Mouse (Mus musculus) c-Kit-positive CD71-positive TER-119-negative erythroid progenitor cells, embryonic 14.5 days (primary cell): ENCODE data around the gene Rps27.
"Not testable (repeated sequence)": the region's sequence is repeated elsewhere in the genome, so short reads cannot be mapped to it uniquely, and the experiment has no call there.

Experiments used
- DNase-seq: peaks from one replicate; pipeline ENCODE4 v3.0.0-alpha.2; 2013; ENCODE audit warnings: low read depth

The Rps27 gene

DNA sequence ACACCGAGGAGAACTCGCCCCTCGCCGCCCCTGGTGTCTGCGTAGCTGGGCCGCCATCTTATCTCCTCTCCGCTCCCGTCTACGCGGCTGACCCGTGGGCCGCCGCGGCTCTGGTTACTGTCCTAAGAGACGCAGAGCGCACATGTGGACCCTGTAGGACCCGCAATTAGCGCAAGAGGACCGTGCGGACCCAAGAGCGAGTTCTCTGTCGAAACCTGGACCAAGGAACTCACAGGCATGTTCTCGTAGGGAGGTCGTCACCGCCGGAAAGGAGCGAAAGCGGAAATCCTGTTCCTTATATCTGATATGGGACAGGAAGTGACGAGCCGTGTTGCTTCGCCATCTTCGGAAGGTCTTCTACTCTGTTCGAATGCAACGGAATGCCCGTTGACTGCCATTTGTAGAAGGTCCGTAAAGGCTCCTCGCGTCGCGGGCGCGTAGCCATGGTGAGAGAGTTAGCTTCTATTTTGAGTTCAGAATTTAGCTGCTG, at the start of gene Rps27, which contains the start of gene Rab13:
Rps27 (minus strand) TSS at position 275 of the 490 bp plus-strand sequence.
Rab13 (plus strand) TSS at position 319 of the 490 bp plus-strand sequence.
- DNase-seq, result peak; percentile 92

DNA sequence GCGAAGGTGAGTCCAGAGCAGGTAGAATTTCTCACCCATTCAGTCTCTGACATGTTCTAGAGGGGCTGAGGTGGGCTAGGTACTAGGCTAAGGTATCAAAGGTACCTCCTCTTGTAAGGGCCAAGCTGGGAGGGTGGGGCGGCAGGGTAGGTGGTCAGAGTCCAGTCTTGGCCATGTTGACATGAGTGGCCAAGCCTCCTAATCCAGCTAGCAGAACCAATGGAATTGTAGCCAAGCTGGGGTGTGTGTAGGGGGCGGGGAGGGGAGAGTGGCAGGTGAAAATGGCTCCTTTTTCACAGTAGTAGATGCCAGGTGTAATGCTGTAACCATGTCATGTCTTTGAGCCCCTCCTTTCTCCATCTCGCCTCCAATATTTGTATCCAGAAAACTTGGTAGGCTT, 45.1 kb upstream of the Rps27 start:
- no peak for DNase-seq

DNA sequence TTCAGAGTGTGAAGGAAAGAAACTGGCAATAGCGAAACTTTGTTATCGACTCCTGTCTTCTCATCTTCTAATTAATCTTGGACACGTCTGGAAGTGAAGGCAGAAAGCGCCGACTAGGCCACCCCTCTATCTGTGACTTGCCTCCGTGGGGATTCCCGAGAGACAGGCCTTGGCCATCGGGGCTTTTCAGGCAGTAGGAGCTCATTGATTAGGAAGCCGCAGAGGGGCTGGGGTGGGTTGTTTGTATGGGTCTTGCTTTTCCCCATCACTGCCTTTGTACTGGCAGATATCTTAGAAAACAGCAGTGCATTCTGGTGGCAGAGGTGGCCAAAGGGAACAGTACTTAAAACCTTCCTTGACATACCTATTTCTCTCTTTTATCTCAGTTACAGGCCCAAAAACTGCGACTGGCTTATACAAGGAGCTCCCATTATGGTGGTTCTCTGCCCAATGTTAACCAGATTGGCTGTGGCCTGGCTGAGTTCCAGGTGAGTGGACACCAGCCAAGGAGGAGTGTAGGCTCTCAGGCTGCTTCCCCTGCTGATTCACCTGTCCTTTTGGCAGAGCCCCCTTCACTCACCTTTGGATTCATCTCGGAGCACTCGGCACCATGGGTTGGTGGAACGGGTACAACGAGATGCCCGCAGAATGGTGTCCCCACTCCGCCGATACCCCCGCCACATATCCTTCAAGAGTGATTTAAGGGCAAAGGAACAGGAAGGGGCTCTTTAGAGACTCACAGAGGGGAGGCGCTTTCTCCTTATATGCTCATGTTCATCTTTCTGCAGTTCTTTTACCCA, 43.5 kb upstream of the Rps27 start:
- no peak for DNase-seq

DNA sequence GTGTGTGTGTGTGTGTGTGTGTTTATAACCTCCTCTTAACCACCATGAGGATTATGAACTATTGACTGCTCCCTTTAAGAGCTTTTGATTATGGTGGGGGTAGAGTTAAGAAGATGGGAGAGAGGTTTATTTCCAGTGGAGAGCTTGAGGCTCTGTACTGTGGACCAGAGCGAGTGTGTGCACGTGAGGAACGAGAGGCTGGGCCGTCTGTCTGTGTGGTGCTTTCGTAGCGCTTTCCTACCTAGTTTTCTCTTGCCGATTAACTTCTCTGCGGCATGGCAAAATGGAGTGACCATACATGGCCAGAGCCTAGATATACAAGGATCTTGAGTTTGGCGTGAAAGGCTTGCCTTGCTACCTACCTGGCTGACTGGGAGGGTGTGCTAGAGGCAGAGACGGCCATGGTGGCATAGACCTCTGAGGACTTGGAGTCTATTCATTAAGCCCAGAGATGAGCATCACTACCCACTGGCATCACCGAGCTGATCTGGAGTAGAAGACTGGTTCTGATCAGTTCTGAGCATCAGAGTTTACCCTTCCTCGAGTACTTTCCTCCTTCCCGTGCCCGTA, 42.4 kb upstream of the Rps27 start:
- DNase-seq, result no peak

DNA sequence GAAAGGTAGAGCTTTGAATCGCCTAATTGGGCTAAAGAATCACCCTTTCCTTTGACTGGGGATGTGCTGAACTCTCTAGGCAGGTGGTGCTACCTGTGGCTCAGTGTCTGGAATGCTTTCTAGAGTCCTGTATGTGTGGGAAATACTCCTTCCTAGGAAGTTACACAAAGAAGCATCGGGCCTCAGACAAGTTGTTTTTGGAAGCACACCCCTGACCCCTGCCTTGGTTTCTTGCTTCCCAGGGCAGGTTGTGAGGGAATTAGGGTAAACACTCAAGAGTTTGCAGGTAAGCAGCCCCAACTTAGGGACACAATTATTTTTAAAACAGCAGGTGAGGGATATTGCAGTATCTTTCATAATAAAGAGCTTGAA, 41.7 kb upstream of the Rps27 start:
- no peak for DNase-seq

DNA sequence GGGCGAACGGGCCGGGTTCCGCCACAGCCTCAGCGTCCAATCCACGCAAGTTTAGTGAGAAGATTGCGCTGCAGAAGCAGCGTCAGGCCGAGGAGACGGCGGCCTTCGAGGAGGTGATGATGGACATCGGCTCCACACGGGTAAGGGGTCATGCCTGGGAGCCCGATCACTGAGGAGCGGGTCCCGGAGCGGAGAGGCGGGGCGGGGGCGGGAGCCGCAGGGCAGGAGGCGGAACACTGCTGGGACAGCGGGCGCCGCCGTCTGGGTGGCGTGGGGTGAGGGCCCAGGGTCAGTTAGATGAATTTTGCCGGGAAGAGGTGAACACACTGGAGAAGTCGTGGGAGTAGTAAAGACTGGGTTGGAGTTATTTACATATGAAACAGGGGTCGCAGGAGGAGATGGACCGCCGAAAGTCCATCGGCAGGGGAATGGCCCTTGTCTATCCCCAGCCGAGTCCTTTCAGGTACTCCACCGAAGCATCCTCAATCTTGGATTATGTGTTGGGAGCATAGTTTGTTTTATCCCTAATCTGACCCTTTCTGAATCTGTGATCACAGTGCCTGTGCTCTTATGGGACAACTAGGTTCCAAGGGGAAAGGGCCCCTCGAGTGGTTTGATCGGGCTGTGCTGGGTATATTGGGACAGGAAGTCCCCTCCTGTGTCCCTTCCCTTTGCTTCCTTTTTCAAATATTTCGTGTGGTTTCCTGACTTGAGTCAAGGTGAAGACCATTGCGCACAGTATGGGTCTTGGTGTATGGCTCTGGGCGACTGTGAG, 41.2 kb upstream of the Rps27 start:
- no peak for DNase-seq

DNA sequence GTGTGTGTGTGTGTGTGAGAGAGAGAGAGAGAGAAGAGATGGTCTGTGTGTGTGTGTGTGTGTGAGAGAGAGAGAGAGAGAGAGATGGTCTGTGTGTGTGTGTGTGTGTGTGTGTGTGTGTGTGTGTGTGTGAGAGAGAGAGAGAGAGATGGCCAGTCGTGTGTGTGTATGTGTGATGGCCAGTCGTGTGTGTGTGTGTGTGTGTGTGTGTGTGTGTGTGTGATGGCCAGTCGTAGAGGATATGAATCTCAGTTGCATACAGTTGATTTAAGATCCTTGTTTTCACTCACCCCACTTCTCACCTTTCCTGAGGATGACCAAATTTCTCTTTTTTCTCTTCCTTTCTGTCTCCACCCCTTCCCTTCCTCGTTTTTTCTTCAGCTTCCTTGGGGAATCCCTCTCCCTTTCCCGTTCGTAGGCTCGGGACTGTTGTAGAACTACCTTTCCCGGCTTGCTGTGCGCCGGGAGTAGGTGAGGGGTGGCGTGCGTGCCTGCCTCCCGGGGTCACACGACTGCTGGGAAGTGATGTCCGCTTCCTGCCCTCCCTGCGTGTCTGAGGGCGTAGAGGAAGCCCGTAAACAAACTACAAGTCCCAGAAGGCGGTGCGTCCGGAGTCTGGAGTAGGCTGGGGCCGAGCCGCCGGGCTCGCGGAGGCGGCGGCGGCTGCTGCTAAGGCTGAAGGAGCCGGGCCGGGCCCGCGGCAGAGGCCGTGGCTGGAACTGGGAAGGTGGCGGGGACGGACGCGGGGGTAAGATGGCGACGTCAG, 40.4 kb upstream of the Rps27 start, which contains the start of gene Crtc2:
Crtc2 (plus strand) TSS at position 511 of the 766 bp plus-strand sequence.
- DNase-seq, result peak; percentile 90

DNA sequence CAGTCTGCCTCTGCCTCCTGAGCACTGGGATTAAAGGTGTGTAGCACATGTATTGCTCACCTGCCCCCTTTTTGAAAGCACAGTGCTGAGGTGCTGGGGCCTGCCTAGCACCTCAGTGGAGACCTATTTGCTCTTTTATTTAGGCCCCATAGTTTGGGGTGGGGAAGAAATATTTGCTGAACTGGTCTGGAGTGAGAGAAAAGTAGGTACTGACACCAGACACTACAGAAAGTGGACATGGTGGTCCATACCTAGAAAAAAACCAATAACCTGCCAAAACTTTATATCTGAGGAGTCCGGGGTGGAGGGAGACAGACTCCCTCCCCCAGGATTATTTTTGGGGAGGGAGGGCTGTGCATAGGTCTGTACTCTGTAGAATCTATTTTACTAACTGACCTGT, 39.7 kb upstream of the Rps27 start:
- DNase-seq, result not testable (repeated sequence)

DNA sequence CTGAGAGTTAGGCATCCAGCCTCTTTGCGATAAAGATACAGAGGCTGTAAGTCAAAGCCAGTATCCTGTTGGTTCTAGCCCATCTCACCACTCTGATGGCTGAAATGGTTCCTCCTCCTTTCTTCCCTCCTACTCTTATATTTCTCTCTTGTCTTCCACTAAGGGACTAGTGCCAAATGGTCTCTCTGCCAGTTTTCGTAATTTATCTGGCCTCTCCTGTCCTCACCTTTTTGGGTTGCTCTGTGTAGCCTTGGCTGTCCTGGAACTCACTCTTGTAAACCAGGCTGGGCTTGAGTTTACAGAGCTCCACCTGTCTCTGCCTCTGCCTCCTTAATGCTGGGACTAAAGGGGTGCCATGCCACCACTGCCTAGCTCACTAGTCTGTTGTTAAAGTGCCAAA, 39.2 kb upstream of the Rps27 start:
- DNase-seq, result not testable (repeated sequence)

DNA sequence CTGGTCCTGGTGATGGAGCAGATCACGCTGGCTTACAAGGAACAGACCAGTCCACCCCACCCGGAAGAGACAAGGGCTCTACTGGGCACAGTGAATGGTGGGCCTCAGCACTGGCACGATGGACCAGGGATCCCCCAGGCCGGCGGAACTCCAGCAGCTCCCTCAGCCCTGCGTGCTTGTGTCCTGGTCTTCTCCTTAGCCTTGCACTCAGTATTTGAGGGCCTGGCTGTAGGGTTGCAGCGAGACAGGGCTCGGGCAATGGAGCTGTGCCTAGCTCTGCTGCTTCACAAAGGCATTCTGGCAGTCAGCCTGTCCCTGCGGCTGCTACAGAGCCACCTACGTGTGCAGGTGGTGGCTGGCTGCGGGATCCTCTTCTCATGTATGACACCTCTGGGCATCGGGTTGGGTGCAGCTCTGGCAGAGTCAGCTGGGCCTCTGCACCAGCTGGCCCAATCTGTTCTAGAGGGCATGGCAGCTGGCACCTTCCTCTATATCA, 38.3 kb upstream of the Rps27 start:
- DNase-seq, result not testable (repeated sequence)

DNA sequence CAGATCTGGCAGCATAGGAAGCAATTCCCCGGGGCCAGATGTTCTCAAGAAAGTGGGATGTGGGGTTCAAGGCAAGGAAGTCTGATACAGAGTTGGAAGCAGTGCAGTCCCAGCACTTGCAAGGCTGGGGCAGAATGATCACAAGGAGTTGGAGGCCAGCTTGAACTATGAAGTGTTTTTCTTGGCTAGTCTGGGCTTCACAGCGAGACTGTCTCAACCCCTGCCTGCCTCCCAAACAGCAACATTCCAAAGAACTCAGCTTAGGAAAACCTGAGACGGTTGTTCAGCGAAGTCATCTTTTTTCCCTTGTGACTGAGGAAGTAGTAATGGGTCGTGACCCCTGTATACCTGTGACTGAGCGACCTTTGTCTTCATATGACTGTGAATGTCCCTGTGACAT, 37.3 kb upstream of the Rps27 start:
- DNase-seq, result no peak

DNA sequence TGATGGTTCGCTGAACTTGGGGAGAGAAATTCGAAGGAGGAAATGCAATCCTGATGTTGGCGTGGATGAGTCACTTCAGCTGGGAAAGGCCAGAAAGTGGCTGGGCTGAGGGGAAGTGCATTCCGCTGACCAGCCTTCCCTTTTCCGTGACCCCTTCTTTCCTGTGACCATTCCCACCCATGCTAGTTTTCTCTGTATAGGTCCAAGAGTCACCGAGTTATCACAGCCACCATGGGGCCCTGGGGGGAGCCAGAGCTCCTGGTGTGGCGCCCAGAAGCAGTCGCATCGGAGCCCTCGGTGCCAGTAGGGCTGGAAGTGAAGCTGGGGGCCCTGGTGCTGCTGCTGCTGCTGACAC, 35.3 kb upstream of the Rps27 start:
- no peak for DNase-seq

DNA sequence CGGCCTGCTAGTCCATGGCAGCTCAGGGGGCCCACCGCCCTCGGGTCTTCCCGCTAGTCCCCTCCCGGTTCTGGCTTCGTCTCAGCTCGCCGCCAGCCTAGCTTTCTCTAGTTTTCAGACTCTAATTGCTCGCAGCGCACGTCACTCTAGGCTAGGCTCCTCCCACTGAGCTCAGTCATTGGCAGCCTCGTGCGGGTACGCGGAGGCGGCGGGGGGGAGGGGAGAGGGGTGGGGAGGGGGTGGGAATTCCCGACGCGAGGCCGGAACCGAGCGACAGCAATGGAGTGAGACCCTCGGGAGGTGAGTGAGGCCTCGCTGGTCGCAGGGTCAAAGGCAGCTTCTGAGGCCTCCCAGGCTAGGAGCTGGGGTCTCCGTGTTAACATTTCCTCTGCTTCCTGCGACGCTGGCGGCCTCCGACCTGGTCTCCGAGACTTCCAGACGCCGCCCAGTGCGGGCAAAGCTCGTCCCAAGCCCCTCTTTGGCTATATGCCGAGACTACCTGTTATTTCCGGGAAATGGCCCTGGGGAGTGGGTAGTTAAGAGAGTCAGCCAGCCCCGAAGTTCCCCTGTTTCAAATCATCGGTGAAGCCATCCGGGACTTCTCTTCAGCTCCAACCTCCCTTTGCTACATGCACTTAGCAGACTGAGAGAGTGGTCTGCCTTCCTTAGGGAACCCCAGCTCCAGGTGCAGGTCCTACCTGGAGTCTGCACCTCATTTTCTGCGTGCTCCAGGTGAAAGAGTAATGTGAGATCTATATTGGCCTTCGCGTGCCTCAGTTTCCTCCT, 34.7 kb upstream of the Rps27 start, which contains the start of gene Slc39a1:
Slc39a1 (plus strand) TSS at position 213 of the 786 bp plus-strand sequence.
- DNase-seq, result peak; percentile 93

DNA sequence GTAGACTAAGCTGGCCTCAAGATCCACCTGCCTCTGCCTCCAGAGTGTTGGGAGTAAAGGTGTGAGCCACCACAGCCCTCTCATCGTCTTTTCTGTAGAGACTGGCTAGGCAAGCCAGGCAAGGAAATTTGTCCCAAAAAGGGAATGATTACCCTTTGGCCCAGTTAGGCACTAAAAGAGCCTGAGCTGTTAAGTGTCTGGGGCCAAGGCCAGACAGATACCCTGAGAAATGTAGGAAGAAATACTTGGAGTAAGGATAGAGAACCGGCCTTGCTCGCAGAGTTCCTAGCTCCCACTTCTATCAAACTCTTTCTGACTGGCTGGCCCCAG, 34.1 kb upstream of the Rps27 start:
- peak; percentile 34 for DNase-seq

DNA sequence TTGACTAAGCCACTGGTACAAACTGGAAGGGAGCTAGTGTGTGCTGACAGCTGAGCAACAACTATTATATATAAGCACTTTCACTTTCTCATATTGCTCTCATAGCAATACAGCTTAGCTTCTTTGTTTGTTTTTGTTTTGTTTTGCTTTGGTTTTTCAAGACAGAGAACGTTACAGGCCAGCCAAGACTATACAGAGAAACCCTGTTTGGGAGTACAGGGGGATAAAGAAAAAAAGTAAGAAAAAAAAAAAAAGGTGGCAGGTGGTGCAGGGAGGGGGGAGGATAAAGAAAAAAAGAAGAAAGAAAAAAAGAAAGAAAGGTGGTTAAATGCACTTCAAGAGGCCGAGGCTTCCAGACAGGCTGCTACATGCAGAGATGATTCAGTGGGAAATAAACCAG, 32.0 kb upstream of the Rps27 start:
- no peak for DNase-seq

DNA sequence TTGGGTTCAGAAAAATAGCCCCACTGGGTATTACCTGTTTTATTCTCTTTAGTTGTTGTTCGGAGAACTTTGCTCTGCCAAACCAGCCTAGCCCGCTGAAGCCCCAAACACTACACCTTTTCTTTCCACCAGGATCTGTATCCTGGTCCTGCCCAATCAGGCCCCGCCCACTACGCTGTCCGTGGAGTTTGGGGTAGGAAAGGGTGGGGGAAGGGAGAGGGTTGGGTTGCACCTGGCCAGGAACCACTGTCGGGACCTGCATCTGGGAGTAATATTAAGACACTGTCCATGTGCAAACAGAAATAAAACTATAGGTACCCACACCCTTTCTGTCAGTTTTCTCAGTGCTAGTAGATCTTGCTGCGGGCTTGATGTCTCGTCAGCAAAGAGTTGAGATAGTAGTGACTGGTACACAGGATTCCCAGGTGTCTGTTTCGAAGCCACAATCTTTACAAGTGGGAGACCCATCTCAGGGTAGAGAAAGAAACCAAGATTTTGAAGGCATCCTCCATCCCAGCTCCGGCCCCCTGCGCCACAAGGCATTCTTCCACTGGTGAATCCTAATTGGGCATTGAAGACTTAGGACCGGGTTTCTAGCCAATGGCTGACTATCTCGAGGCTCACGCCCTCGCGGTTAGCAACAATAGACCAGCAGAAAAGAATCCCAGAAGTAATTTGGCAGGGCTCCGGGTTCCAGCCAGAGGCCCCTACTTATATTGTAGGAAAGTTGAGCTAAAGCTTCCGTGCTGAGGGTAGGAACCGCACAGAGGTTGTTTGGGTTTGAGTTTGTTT, 29.7 kb upstream of the Rps27 start, which contains the start of gene Creb3l4:
Creb3l4 (minus strand) TSS at position 529 of the 792 bp plus-strand sequence.
- DNase-seq, result no peak

DNA sequence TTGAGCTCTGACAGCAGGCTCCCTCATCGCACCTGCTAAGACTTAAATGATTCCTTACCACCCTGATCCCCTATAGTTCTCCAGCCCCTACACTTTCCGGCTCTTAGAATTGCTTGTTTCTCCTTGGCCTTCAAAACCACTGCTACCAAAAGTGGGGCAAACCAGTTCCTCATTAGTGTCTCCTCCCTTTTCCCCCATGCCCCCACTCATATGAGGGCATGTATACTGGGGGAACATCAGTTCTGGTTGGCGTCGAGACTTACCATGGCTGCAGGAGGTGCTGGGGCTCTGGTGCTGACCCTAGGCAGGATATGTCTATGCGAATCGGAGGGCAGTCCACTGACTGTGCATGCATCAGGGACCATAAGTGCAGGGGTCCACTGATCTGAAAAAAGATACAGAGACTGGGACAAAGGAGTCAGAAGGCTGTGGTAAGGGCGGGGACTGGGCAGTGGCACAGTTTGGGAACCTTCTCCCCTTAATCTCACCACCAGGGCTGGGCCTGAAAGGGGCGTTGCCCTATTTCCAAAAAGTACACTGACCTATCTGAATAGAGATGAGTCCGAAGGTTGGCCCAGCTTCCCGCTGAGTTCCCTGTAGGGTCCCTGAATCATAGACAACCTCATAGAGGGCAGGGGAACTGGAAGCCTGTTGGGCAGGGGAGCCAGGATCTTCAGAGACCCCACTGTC, 28.4 kb upstream of the Rps27 start:
- no peak for DNase-seq

DNA sequence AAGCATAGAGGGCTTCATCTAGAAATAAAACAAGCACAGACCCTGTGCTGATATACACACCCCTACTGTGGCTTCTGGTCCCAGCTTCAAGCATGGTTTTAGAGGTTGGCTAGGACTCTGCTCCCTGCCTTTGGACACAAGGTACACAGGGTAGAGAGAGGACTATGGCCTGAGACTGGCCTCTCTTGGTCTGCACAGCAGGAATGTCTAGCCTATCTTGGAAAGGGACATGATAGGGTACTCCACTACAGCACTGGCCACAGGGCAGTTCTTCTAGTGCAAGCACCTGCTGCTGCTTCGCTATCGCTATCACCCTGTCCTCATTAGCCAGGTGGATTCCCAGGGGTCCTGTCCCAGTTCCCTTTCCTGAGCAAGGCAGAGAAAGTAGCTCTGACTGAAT, 27.8 kb upstream of the Rps27 start:
- no peak for DNase-seq

DNA sequence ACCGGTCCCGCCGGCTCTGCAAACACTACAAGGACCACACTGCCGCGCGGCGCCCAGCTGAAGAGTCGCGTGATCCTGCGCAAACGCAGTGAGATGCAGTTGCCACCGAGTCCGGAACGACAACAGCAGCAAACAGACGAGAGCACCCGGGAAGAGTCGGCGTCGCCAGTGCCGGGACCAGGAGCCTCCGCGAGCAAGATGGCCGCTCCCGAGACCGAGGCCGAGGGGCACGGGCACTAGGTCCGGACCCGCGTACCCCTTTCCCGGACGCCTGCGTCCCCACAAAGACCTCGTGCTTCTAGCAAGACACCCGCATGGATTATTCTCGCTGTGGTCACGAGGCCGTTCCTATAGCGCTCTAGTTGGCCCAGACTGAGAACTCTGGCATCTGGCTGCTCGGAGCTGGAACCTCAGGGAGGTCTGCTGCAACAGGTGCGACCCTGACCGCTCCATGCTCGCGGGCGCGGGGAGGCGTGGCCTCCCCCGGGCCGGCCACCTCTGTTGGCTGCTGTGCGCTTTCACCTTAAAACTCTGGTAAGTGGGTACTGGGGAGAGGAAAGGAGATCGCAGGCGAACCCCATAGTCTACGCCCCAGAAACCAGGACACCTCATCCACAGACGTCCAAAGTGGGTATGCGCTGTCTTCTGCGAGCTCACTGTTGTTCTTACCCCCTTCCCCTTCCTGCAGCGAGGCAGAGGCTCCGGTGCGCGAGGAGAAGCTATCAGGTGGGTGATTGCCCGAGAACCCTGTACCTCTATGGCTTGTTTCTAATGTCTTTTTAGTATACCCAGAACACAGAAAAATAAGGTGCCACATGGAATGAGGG, 18.3 kb upstream of the Rps27 start, which contains the start of gene Jtb:
Jtb (plus strand) TSS at position 91 of the 827 bp plus-strand sequence.
- peak; percentile 91 for DNase-seq
